Mouse (Mus musculus) embryonic fibroblast, embryonic 13.5 days (primary cell): ENCODE data around the gene Cacna1a. TPM values are rescaled to one million over a fixed set of nuclear protein-coding genes. Genes with fewer than 3 reads are reported as not detected.

Experiments used
- H3K27ac ChIP-seq: 2 replicates; pipeline ENCODE4 v1.5.1; 2012; ENCODE audit warnings: low read length, control low read depth, inconsistent platforms; ENCODE audit not compliant: insufficient read depth
- H3K4me1 ChIP-seq: 2 replicates; pipeline ENCODE4 v1.6.1; 2011; ENCODE audit warnings: low read length; ENCODE audit not compliant: control insufficient read depth, insufficient read depth
- H3K4me3 ChIP-seq: 2 replicates; pipeline ENCODE4 v1.5.1; 2011; ENCODE audit warnings: mild to moderate bottlenecking, control low read depth, low read length; ENCODE audit not compliant: insufficient read depth
- CTCF ChIP-seq: IDR thresholded peaks from 2 replicates; pipeline ENCODE4 v1.5.1; 2011; ENCODE audit warnings: mild to moderate bottlenecking, control low read depth, low read length, moderate library complexity, borderline replicate concordance; ENCODE audit not compliant: insufficient read depth
- POLR2A ChIP-seq: IDR thresholded peaks from 2 replicates; pipeline ENCODE4 v1.6.1; 2011; ENCODE audit warnings: low read depth, mild to moderate bottlenecking, control low read depth, low read length, moderate library complexity
- polyA plus RNA-seq: library from polyadenylated mRNA; stranded (reverse); fragments of >200 nt; gene quantifications from 2 replicates; pipeline ENCODE4 v1.2.4, GENCODE M21; 2011; ENCODE audit warnings: low read depth; ENCODE audit not compliant: missing spikeins, insufficient read length

Gene Cacna1a
- polyA plus RNA-seq, 1 experiment = 7.2 TPM

DNA sequence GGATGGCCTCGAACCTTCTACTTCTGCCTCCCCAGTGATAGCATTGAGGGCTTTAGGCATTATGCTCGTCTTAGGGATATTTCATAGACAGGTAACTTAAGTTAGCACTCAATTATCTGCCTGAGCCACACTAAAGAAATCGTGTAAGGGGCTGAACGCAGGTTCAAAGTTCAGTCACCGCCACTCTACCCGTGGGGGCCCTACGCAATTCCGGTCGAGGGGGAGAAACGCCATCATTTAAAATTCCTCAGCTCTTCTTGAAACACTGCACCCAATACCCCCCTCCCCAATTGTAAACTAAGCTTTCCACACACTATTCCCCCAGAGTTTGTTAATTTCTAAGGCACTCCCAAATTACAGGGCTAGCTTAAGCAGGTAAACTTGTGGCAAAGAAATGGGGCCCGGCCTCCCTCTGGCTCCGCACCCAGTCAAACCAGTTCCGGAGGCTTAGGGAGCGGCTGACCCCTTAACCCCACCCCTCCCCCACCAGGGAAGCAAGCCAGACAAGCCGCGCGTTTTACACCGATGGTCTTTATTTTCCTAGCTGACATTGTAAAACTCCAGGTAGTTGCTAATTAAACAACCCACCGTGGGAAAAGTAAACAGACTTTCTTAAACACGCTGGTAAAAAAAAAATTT is 272.7 kb downstream of the Cacna1a start:
- Histone ChIP-seq H3K4me3 (peak overlapping the region; percentile 69), H3K4me1 (peaks cover 3% of the 10 kb centered on the region; the same call in 1 of the 2 replicates), H3K27ac (peak overlapping the region; percentile 85)
- peak; percentile 20; the same call in 1 of the 2 replicates for TF ChIP-seq POLR2A
- no peak for TF ChIP-seq CTCF

DNA sequence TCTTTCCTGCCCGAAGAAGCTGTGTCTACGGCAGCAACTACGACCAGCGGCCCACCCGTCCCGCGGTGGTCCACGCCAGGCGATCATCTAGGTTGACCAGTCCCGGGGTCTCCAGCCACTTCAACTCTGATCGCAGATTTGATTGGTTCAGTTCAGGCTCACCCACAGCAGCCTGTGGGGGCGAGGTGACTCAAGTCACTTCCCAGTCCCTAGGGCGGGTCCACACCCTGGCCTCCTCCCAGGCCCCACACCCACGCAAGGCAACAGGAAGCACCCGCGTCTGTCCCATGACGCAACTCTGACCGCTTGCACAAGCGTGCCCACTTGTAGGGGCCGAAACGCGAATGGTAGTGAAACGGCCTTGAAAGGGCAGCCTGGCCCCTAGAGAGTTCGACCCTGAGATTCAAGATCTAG is 273.2 kb downstream of the Cacna1a start:
- peak overlapping the region; percentile 69 for H3K4me3 ChIP-seq
- peak overlapping the region; percentile 85 for H3K27ac ChIP-seq
- peak; percentile 83 for TF ChIP-seq POLR2A
- TF ChIP-seq CTCF = no peak
- H3K4me1 ChIP-seq = peaks cover under 1% of the 10 kb centered on the region; the same call in 1 of the 2 replicates

DNA sequence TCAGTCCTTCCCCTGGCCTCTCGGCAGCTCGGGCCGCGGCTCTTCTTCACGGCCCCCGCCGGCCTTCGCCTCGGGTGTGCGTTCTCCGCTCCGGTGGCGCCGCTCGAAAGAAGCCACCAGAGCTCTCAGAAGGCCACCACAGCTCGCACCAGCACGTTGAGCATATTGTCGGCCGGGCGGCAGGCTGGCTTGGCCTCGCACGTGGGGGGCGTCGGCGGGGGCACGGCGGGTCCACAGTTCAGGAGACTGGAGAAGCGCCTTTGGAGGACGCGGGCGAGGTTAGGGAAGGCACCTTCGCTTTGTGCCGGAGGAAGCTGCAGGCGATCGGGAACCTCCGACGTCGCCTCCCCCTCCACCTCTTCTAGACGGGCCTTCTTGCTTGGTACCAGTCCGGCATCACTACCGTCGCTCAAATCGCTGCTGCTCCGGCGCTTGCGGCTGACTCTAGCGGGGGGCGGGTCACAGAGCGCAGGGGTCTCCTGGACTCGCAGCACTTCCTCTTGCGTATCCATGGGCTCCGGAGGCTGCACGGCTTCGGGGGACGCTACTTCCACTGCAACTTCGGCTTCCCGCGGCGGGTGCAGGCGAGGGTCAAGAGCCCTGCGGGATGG is 273.8 kb downstream of the Cacna1a start:
- H3K4me1 ChIP-seq = no peaks in the 10 kb centered on the region
- H3K27ac ChIP-seq = peak overlapping the region; percentile 85
- TF ChIP-seq POLR2A (no peak; the same call in 1 of the 2 replicates), CTCF (no peak)
- peak overlapping the region; percentile 69 for H3K4me3 ChIP-seq

DNA sequence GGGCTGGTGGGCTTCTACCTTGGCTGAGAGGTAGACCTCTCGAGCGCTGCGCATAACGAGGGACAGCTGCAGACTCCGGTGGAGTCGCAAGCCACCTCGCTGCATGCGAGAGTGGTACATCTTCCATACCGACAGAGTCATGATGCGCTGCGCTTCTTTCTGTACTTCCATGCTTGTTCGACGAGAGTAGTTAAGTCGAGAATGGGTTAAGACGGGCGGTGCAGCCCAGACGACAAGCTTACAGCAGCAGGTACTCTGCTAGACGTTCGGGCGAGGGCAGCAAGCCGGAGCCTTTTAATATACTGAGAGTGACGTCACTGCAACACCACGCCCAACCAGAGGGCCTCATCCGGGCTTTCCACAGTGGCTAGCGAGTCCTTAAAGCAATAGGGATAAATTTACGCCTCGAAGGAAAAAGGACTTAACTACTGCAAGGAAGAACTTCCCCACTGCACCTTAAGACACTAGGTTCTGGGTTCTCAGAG is 274.4 kb downstream of the Cacna1a start, which contains the start of gene Ier2:
Ier2 (minus strand) TSS at position 272 of the 485 bp plus-strand sequence.
- peak within 1 kb of the TSS; percentile 69 for H3K4me3 ChIP-seq
- TF ChIP-seq POLR2A (peak; percentile 100), CTCF (no peak)
- no peaks in the 10 kb centered on the region for H3K4me1 ChIP-seq
- H3K27ac ChIP-seq = peak within 1 kb of the TSS; percentile 85

GRCm38 (mm10) chr8:84663483-84664327 is 275.5 kb downstream of the Cacna1a start:
- Histone ChIP-seq H3K27ac (peak overlapping the region; percentile 82), H3K4me3 (peak overlapping the region; percentile 71), H3K4me1 (no peaks in the 10 kb centered on the region)
- peak; percentile 99 for TF ChIP-seq POLR2A
- TF ChIP-seq CTCF = no peak

- TF ChIP-seq POLR2A = peak; percentile 60
- no peak for TF ChIP-seq CTCF
- peak overlapping the region; percentile 82 for H3K27ac ChIP-seq
- H3K4me3 ChIP-seq = peak overlapping the region; percentile 71
- H3K4me1 ChIP-seq = no peaks in the 10 kb centered on the region
Observed at GRCm38 (mm10) chr8:84664566-84665384, 276.5 kb downstream of the Cacna1a start.

DNA sequence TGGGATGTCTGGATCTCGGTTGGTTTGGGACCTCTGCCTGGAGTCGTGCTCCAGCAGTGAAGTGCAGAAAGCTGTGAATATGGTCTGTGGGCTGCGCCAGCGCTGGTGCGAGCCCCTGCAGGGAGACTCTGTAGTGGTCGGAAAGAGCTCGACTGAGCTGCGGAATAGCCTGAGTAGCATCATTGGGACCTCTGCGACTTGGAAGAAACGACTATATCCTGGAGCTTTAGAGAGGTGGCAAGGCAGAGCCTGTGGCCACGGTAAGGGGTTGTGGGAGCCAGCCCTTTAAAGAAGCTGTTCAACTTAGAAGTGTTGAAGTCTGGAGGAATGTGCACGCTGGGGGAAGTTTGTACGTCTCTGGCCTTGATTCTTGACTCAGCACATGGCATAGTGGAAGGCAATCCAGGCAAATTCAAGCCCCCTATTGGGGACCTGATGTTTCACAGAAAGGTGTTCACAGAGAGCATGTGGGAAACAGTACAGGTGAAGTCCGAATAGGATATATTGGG is 277.2 kb downstream of the Cacna1a start:
- TF ChIP-seq CTCF (no peak), POLR2A (no peak)

GRCm38 (mm10) chr8:84668081-84668480 is 279.8 kb downstream of the Cacna1a start:
- Histone ChIP-seq H3K27ac (no peak overlapping the region), H3K4me1 (no peaks in the 10 kb centered on the region), H3K4me3 (no peak overlapping the region)
- TF ChIP-seq CTCF (no peak), POLR2A (no peak)

More for the DNA sequence above, 277.2 kb downstream of the Cacna1a start:
- no peaks in the 10 kb centered on the region for H3K4me1 ChIP-seq
- peak overlapping the region; percentile 71 for H3K4me3 ChIP-seq
- H3K27ac ChIP-seq = peak overlapping the region; percentile 82
